8 mouse cellular contexts compared by ENCODE assay signal in the genomic region with DNA sequence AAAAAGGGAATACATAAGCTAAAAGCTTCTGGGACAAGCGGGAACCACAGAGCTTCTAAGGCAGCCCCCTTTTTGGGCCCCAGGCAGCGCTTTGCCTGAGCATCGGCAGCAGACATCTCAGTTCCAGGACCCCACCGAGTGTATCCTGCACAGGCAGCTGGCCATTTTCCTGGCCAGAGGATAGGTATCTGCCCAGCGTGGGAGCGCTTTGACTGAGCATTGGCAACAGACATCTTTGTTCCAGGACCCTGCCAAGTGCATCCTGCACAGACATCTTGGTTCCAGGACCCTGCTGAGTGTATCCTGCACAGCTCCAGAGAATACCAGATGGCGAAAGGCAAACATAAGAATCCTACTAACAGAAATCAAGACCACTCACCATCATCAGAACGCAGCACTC.
A peak's percentile ranks its signal among the peaks of the same experiment; 100 is the strongest.
DNase-seq lines count a peak whose midpoint lies in the region.
"Not testable (repeated sequence)": the region's sequence is repeated elsewhere in the genome, so short reads cannot be mapped to it uniquely, and the experiment has no call there.

No protein-coding gene starts in this region.

- peak; percentile 90 for DNase-seq in brain, adult 2 months (ENCODE audit: low read depth, low spot score)
- peak; percentile 77 for DNase-seq in cerebellum, adult 11 months
- peak; percentile 73 to 83 for DNase-seq in cerebellum, adult 18-20 months
- DNase-seq in cerebellum, adult 8-10 months, result peak; percentile 72
- peak; percentile 93 for DNase-seq in cerebellum, adult 9-11 months
- DNase-seq in cerebellum, postnatal 14 days, result peak; percentile 73 to 88
- DNase-seq in cerebellum, postnatal 36 days, result peak; percentile 71 to 74
- DNase-seq in left cerebral cortex, postnatal 4 days, result peak; percentile 59

- intact Hi-C loops in left cerebral cortex, postnatal 4 days (cut with DNase I), result not testable (repeated sequence)

Comparison
In these comparisons a context has a peak if more than half of its experiments do, and no peak if none do; other contexts are left out.
1. Peak in every context shown above with its lines: DNase-seq.